Mouse (Mus musculus) neural tube, embryonic 12.5 days (tissue): ENCODE results near the gene Cpa5. TPM values are rescaled to one million over a fixed set of nuclear protein-coding genes. Genes with fewer than 3 reads are reported as not detected.

Source experiments
- ATAC-seq: fragments of 200-750 bp; cut with Nextera tagmentation; 2 replicates; pipeline ENCODE4 v1.8.0; 2017; ENCODE audit warnings: low read depth, mild to moderate bottlenecking, moderate TSS enrichment, moderate library complexity; ENCODE audit not compliant: low FRiP score
- H3K27ac ChIP-seq: fragments of 300-500 bp; sonication (generic); 2 replicates; pipeline ENCODE4 v1.5.1; 2016
- H3K27me3 ChIP-seq: fragments of 300-500 bp; sonication (generic); replicated peaks from 2 replicates; pipeline ENCODE4 v1.6.1; 2016; ENCODE audit warnings: mild to moderate bottlenecking
- H3K36me3 ChIP-seq: fragments of 300-500 bp; sonication (generic); 2 replicates; pipeline ENCODE4 v1.6.1; 2016; ENCODE audit warnings: mild to moderate bottlenecking
- H3K4me1 ChIP-seq: fragments of 300-500 bp; sonication (generic); 2 replicates; pipeline ENCODE4 v1.6.1; 2016
- H3K4me2 ChIP-seq: fragments of 300-500 bp; sonication (generic); replicated peaks from 2 replicates; pipeline ENCODE4 v1.6.1; 2016; ENCODE audit warnings: mild to moderate bottlenecking
- H3K4me3 ChIP-seq: fragments of 300-500 bp; sonication (generic); 2 replicates; pipeline ENCODE4 v1.5.1; 2016
- H3K9ac ChIP-seq: fragments of 300-500 bp; sonication (generic); 2 replicates; pipeline ENCODE4 v1.6.1; 2016; ENCODE audit warnings: mild to moderate bottlenecking
- H3K9me3 ChIP-seq: fragments of 300-500 bp; sonication (generic); 2 replicates; pipeline ENCODE4 v1.6.1; 2016; ENCODE audit warnings: mild to moderate bottlenecking
- WGBS: fragments of 180-500 bp; shearing (Covaris S2); methylation state at CpG from one replicate; pipeline ENCODE4 v1.1.7; 2016; 5-methylcytosine and 5-hydroxymethylcytosine counted together
- polyA plus RNA-seq: library from polyadenylated mRNA; unstranded; fragments of >200 nt; fragmentation: Nextera tagmentation; extraction: Ambion mirVana; gene quantifications from 2 replicates; pipeline ENCODE4 v1.2.1, GENCODE M21; 2016

Cpa5 gene
- polyA plus RNA-seq, 1 experiment from 2014 or later = not detected

GRCm38 (mm10) chr6:30579961-30580840, 30.6 kb upstream of the Cpa5 start:
- ATAC-seq = peak; percentile 44; the same call in 1 of the 2 replicates
- 26% methylated on average over 17 of the region's 17 CpGs for WGBS

GRCm38 (mm10) chr6:30580841-30581176, 30.0 kb upstream of the Cpa5 start:
- peak; percentile 50; the same call in 1 of the 2 replicates for ATAC-seq
- 34% methylated on average over 8 of the region's 8 CpGs for WGBS
- no peaks in the 10 kb centered on the region for H3K27me3 ChIP-seq
- no peak overlapping the region for H3K9ac ChIP-seq
- H3K4me2 ChIP-seq = peak overlapping the region; percentile 19
- no peaks in the 10 kb centered on the region for H3K9me3 ChIP-seq
- no peaks in the 10 kb centered on the region for H3K36me3 ChIP-seq
- H3K4me1 ChIP-seq = peaks cover 23% of the 10 kb centered on the region
- H3K4me3 ChIP-seq = no peak overlapping the region
- peak overlapping the region; percentile 62 for H3K27ac ChIP-seq

More at GRCm38 (mm10) chr6:30579961-30580840, 30.6 kb upstream of the Cpa5 start:
- no peaks in the 10 kb centered on the region for H3K27me3 ChIP-seq
- peak overlapping the region; percentile 62 for H3K27ac ChIP-seq
- no peak overlapping the region for H3K9ac ChIP-seq
- peaks cover 23% of the 10 kb centered on the region for H3K4me1 ChIP-seq
- no peaks in the 10 kb centered on the region for H3K9me3 ChIP-seq
- no peaks in the 10 kb centered on the region for H3K36me3 ChIP-seq
- H3K4me3 ChIP-seq = no peak overlapping the region
- peak overlapping the region; percentile 19 for H3K4me2 ChIP-seq

GRCm38 (mm10) chr6:30586886-30587442, 23.8 kb upstream of the Cpa5 start:
- no peaks in the 10 kb centered on the region for H3K27me3 ChIP-seq
- ATAC-seq = no peak
- H3K36me3 ChIP-seq = no peaks in the 10 kb centered on the region
- 0 out of 2 replicates have a peak, but pooled peaks cover 4% of the 10 kb centered on the region for H3K4me1 ChIP-seq
- no peak overlapping the region for H3K4me2 ChIP-seq
- H3K9ac ChIP-seq = no peak overlapping the region
- 64% methylated on average over 7 of the region's 7 CpGs for WGBS
- H3K27ac ChIP-seq = no peak overlapping the region
- no peaks in the 10 kb centered on the region for H3K9me3 ChIP-seq
- no peak overlapping the region for H3K4me3 ChIP-seq

GRCm38 (mm10) chr6:30589819-30590218, 21.0 kb upstream of the Cpa5 start:
- Histone ChIP-seq H3K27ac (no peak overlapping the region), H3K27me3 (no peaks in the 10 kb centered on the region), H3K9me3 (no peaks in the 10 kb centered on the region), H3K4me1 (0 out of 2 replicates have a peak, but pooled peaks cover 10% of the 10 kb centered on the region), H3K4me3 (no peak overlapping the region), H3K36me3 (no peaks in the 10 kb centered on the region), H3K9ac (no peak overlapping the region), H3K4me2 (no peak overlapping the region)
- 50% methylated on average over 2 of the region's 2 CpGs for WGBS
- ATAC-seq = no peak

GRCm38 (mm10) chr6:30591851-30592404, 18.9 kb upstream of the Cpa5 start:
- Histone ChIP-seq H3K4me3 (no peak overlapping the region), H3K27me3 (no peaks in the 10 kb centered on the region), H3K9me3 (no peaks in the 10 kb centered on the region), H3K9ac (no peak overlapping the region), H3K4me1 (peaks cover 15% of the 10 kb centered on the region; the same call in 1 of the 2 replicates), H3K4me2 (no peak overlapping the region), H3K36me3 (no peaks in the 10 kb centered on the region), H3K27ac (peak overlapping the region; percentile 32; the same call in 1 of the 2 replicates)
- no peak for ATAC-seq
- WGBS = 51% methylated on average over 5 of the region's 5 CpGs

- Histone ChIP-seq H3K36me3 (no peaks in the 10 kb centered on the region), H3K9me3 (no peaks in the 10 kb centered on the region), H3K4me2 (no peak overlapping the region), H3K4me1 (peaks cover 11% of the 10 kb centered on the region; the same call in 1 of the 2 replicates), H3K4me3 (no peak overlapping the region), H3K27me3 (no peaks in the 10 kb centered on the region), H3K27ac (no peak overlapping the region), H3K9ac (no peak overlapping the region)
- WGBS = 61% methylated on average over 10 of the region's 10 CpGs
- ATAC-seq = peak; percentile 58; the same call in 1 of the 2 replicates
Observed at GRCm38 (mm10) chr6:30592417-30592974, 18.3 kb upstream of the Cpa5 start.

- Histone ChIP-seq H3K4me3 (no peak overlapping the region), H3K27ac (no peak overlapping the region), H3K27me3 (no peaks in the 10 kb centered on the region), H3K9me3 (no peaks in the 10 kb centered on the region), H3K4me2 (no peak overlapping the region), H3K36me3 (no peaks in the 10 kb centered on the region), H3K9ac (no peak overlapping the region), H3K4me1 (peaks cover 11% of the 10 kb centered on the region; the same call in 1 of the 2 replicates)
- WGBS = 79% methylated on average over 7 of the region's 7 CpGs
- ATAC-seq = no peak
Observed at GRCm38 (mm10) chr6:30594364-30594763, 16.4 kb upstream of the Cpa5 start.

- 90% methylated on average over 8 of the region's 8 CpGs for WGBS
- Histone ChIP-seq H3K4me2 (no peak overlapping the region), H3K27ac (no peak overlapping the region)
Observed at GRCm38 (mm10) chr6:30596230-30596898, 14.4 kb upstream of the Cpa5 start.

GRCm38 (mm10) chr6:30600033-30600432, 10.8 kb upstream of the Cpa5 start:
- Histone ChIP-seq H3K27me3 (no peaks in the 10 kb centered on the region), H3K36me3 (no peaks in the 10 kb centered on the region), H3K4me2 (no peak overlapping the region), H3K9ac (no peak overlapping the region), H3K9me3 (no peaks in the 10 kb centered on the region), H3K4me3 (no peak overlapping the region), H3K27ac (no peak overlapping the region), H3K4me1 (peaks cover 9% of the 10 kb centered on the region)
- 38% methylated on average over 3 of the region's 3 CpGs for WGBS
- no peak for ATAC-seq

More at GRCm38 (mm10) chr6:30596230-30596898, 14.4 kb upstream of the Cpa5 start:
- no peak for ATAC-seq
- Histone ChIP-seq H3K4me3 (no peak overlapping the region), H3K27me3 (no peaks in the 10 kb centered on the region), H3K4me1 (peaks cover 11% of the 10 kb centered on the region; the same call in 1 of the 2 replicates), H3K9ac (no peak overlapping the region), H3K9me3 (no peaks in the 10 kb centered on the region), H3K36me3 (no peaks in the 10 kb centered on the region)

- Histone ChIP-seq H3K27me3 (no peaks in the 10 kb centered on the region), H3K4me1 (peaks cover 9% of the 10 kb centered on the region), H3K36me3 (no peaks in the 10 kb centered on the region), H3K9me3 (no peaks in the 10 kb centered on the region), H3K4me3 (no peak overlapping the region), H3K4me2 (no peak overlapping the region), H3K9ac (no peak overlapping the region), H3K27ac (no peak overlapping the region)
- ATAC-seq = no peak
- WGBS = 54% methylated on average over 1 of the region's 1 CpGs
Observed at GRCm38 (mm10) chr6:30600995-30601394, 9.8 kb upstream of the Cpa5 start.

- Histone ChIP-seq H3K4me3 (no peak overlapping the region), H3K9me3 (no peaks in the 10 kb centered on the region), H3K4me2 (no peak overlapping the region), H3K27me3 (no peaks in the 10 kb centered on the region), H3K36me3 (no peaks in the 10 kb centered on the region), H3K9ac (no peak overlapping the region), H3K4me1 (peaks cover 5% of the 10 kb centered on the region), H3K27ac (no peak overlapping the region)
- 40% methylated on average over 7 of the region's 7 CpGs for WGBS
- ATAC-seq = no peak
Observed at GRCm38 (mm10) chr6:30604342-30604867, 6.4 kb upstream of the Cpa5 start.
